Mouse (Mus musculus) olfactory bulb, adult 2 months (tissue): Measurements from ENCODE around the gene Hnrnpul1. TPM values are rescaled to one million over a fixed set of nuclear protein-coding genes. Genes with fewer than 3 reads are reported as not detected.
A peak's percentile ranks its signal among the peaks of the same experiment; 100 is the strongest.
"Not testable (repeated sequence)": the region's sequence is repeated elsewhere in the genome, so short reads cannot be mapped to it uniquely, and the experiment has no call there.

Experiments used
- H3K27ac ChIP-seq: fragments of 200-500 bp; 2 replicates; pipeline ENCODE4 v1.5.1; 2012; ENCODE audit warnings: low read depth, low read length; ENCODE audit not compliant: insufficient read depth
- H3K4me1 ChIP-seq: fragments of 200-500 bp; 2 replicates; pipeline ENCODE4 v1.6.1; 2012; ENCODE audit warnings: low read length; ENCODE audit not compliant: control insufficient read depth, insufficient read depth
- H3K4me3 ChIP-seq: fragments of 200-500 bp; 2 replicates; pipeline ENCODE4 v1.5.1; 2012; ENCODE audit warnings: mild to moderate bottlenecking, low read depth, low read length, moderate library complexity; ENCODE audit not compliant: insufficient read depth
- CTCF ChIP-seq: fragments of 200-500 bp; IDR thresholded peaks from 2 replicates; pipeline ENCODE4 v1.5.1; 2012; ENCODE audit warnings: low read depth, mild to moderate bottlenecking, low read length, moderate library complexity; ENCODE audit not compliant: insufficient read depth
- POLR2A ChIP-seq: fragments of 200-500 bp; IDR thresholded peaks from 2 replicates; pipeline ENCODE4 v1.6.1; 2012; ENCODE audit warnings: mild to moderate bottlenecking, low read depth, low read length, moderate library complexity; ENCODE audit not compliant: insufficient read depth
- WGBS: fragments of 180-500 bp; shearing (Covaris S2); methylation state at CpG from one replicate; pipeline ENCODE4 v1.1.7; 2018; 5-methylcytosine and 5-hydroxymethylcytosine counted together
- polyA plus RNA-seq: library from polyadenylated mRNA; stranded (reverse); fragments of >200 nt; gene quantifications from 2 replicates; pipeline ENCODE4 v1.2.4, GENCODE M21; 2012; ENCODE audit warnings: low replicate concordance; ENCODE audit not compliant: missing spikeins, insufficient read depth, insufficient read length

Gene Hnrnpul1
- polyA plus RNA-seq: 160 TPM in 1 of 2 replicates, not detected in the other

GRCm38 (mm10) chr7:25754738-25755467, at the start of gene Hnrnpul1:
TSS of gene Hnrnpul1 (minus strand) at chr7:25754757.
- TF ChIP-seq POLR2A (no peak; the same call in 1 of the 2 replicates), CTCF (peak; percentile 49; the same call in 1 of the 2 replicates)
- Histone ChIP-seq H3K27ac (peak within 1 kb of the TSS; percentile 87), H3K4me3 (peak within 1 kb of the TSS; percentile 81), H3K4me1 (0 out of 2 replicates have a peak, but pooled peaks cover 3% of the 10 kb centered on the region)
- WGBS: under 1% methylated on average over 55 of the region's 55 CpGs

DNA sequence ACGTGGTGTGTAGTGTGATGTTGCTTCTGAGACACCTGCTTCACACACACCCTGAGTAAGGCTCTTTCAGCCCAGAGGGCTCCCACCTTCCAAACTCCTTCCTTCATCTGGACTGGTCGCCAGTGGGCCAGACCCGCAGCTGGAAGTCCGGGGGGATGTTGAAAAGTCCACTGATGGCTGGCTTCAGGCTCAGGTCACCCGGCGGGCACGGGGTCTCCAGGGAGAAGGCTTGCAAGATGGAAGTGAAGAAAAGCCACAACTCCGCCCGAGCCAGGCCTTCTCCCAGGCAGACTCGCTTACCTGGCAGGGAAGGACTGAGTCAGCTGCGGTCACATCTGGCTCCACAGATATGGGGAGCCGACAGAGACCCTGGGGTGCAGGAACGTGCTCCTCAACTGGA, 48.9 kb upstream of the Hnrnpul1 start:
- WGBS: 86% methylated on average over 13 of the region's 13 CpGs
- Histone ChIP-seq H3K4me3 (no peak overlapping the region), H3K27ac (no peak overlapping the region), H3K4me1 (peaks cover 8% of the 10 kb centered on the region)
- TF ChIP-seq POLR2A (no peak), CTCF (no peak)

DNA sequence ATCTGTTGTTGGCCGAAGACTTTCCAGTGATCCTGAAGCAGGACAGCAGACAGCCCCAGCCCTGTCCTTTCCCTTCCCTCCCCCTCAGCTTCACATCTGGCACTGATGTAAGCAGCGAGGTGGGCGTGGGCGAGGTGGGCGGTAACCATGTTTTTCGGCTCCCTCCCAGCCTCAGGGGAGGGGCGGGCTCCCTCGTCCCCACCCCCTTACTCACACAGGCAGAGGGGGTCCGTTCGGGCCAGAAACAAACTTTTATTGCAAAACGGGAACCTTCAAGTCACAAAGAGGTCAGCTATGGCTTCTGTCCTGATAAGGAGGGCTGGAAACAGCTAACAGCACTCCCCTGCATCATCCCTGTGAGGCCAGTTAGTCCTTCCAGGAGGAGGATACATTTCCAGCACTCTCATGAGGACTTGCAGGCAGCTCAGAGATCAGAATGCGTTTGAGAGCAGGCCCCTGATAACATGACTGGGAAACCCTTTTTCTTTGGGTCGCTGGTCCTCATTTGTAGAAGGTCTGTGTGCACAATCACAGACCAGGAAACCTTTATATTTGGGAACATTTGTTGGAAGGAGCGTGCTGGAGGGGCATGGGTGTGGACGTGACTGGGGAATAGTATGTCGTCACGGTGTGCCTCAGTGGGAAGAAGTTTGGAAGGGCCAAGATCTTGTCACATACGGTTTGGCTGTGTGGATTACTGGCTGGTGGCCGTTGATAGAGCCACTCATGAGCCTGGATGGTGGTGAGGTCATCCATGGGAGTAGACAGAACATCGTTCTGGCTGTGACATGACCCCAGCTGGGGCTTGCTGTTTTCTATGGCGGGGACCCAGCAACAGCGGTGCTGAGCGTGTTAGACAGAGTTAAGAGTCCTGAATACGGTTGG, 47.9 kb upstream of the Hnrnpul1 start:
- TF ChIP-seq CTCF (no peak), POLR2A (no peak)
- Histone ChIP-seq H3K4me1 (peaks cover 8% of the 10 kb centered on the region), H3K27ac (no peak overlapping the region), H3K4me3 (no peak overlapping the region)
- WGBS: 41% methylated on average over 24 of the region's 24 CpGs

DNA sequence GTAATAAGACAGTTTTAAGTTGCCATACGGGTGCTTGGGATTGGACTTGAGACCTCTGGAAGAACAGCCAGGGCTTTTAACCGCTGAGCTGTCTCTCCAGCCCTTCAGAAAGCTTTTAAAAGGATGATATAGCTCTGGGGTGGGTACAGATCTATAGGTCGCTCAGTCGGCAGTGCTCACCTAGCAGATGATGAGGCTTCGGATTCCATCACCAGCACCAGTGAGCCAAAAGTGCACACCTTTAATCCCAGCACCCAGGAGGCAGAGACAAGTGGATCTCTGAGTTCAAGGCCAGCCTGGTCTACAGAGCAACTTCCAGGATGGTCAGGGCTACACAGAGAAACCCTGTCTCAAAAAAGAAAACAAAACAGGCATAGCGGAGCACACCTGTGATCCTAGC, 46.5 kb upstream of the Hnrnpul1 start:
- Histone ChIP-seq H3K27ac (no peak overlapping the region), H3K4me3 (no peak overlapping the region), H3K4me1 (peaks cover 8% of the 10 kb centered on the region)
- TF ChIP-seq CTCF: no peak
- no peak for TF ChIP-seq POLR2A
- WGBS: 93% methylated on average over 6 of the region's 6 CpGs

GRCm38 (mm10) chr7:25799369-25799768, 44.8 kb upstream of the Hnrnpul1 start:
- Histone ChIP-seq H3K27ac (no peak overlapping the region), H3K4me3 (no peak overlapping the region), H3K4me1 (peaks cover 4% of the 10 kb centered on the region)
- no peak for TF ChIP-seq CTCF
- TF ChIP-seq POLR2A: no peak
- 84% methylated on average over 1 of the region's 1 CpGs for WGBS

GRCm38 (mm10) chr7:25798540-25798939, 44.0 kb upstream of the Hnrnpul1 start:
- no peak overlapping the region for H3K27ac ChIP-seq
- no peak overlapping the region for H3K4me3 ChIP-seq
- WGBS: 88% methylated on average over 2 of the region's 2 CpGs
- H3K4me1 ChIP-seq: peaks cover 4% of the 10 kb centered on the region
- TF ChIP-seq CTCF (no peak), POLR2A (no peak)

DNA sequence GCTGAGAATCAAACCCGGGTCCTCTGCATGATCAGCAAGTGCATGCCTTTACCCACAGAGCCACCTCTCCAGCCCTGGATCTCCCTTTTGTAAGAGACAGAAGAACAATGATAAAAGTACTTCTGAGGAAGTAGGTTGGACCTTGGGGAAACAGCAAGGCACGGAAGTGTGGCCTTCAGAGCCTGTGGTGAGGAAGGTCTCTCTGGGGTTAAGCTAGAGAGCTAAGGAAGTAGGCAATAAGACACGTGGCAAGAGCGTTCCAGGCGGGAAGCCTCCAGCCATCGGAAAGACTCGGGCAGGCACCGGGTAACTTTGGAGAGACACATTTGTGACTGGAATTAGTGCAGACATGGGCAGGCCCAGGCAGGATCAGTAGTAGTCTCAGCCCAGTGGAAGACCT, 40.2 kb upstream of the Hnrnpul1 start:
- H3K4me3 ChIP-seq: no peak overlapping the region
- H3K27ac ChIP-seq: no peak overlapping the region
- TF ChIP-seq CTCF (no peak), POLR2A (no peak)
- H3K4me1 ChIP-seq: no peaks in the 10 kb centered on the region
- 89% methylated on average over 8 of the region's 8 CpGs for WGBS

- TF ChIP-seq CTCF (no peak), POLR2A (no peak)
- Histone ChIP-seq H3K27ac (no peak overlapping the region), H3K4me1 (peaks cover 6% of the 10 kb centered on the region), H3K4me3 (no peak overlapping the region)
- WGBS: 42% methylated on average over 3 of the region's 3 CpGs
Measured at GRCm38 (mm10) chr7:25793679-25794078, 39.1 kb upstream of the Hnrnpul1 start.

- H3K4me3 ChIP-seq, H3K27ac ChIP-seq: not testable (repeated sequence)
- whole genome bisulfite sequencing: 81% methylated on average over 9 of the region's 9 CpGs
- peaks cover 12% of the 10 kb centered on the region for H3K4me1 ChIP-seq
Measured at GRCm38 (mm10) chr7:25792966-25793365, 38.4 kb upstream of the Hnrnpul1 start.
